Mouse (Mus musculus): ENCODE data around the gene Tenm4.

Gene Tenm4

DNA sequence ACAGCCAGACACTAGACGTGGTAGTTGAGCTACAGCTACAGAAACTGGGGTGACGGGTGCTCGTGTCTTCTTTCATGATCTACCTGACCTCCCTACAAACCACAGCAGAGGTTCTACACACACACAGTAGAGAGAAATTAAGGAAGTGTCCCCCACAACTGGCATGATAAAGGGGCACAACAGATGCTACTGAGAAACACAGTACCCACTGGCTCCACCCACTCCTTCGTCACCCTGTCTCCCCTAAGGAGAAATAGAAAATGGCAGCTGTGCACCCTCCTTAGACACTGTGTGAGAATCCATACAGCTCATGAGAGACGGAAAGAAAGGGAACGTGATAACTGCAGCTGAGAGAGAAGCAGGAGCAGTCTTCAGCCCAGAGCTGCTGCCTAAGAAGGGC lies 708.5 kb downstream of the Tenm4 start:
- no peak for DNase-seq

DNA sequence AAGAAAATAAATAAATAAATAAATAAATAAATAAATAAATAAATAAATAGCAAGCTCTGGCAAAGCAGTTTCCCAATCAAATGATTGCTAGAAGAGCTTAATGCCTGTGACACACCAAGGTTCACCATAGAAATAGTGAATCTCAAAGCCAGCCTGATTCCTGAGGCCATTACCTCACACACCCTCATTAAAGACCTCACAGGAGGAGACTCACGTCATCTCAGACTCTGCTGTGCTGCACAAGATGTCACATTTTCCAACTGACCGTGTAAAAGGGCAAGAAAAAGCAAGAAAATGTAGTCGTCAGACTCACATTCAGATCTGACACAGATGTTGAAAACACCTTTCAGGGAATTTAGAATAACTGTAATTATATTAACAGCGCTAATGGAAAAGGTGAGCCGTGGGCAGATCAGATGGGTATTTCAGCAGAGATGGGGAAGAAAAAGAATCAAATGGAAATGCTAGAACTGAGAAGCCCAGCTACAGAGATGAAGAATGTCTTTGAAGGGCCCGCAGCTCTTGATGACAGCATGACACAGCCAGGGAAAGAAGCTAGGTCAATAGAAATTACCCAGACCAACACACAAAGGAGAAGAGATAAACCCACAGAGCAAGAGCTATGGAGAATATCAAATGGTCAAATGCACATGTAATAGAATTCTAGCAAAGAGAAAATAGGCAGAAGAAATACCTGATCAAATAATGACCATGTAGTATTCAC lies 709.3 kb downstream of the Tenm4 start:
- no peak for DNase-seq

DNA sequence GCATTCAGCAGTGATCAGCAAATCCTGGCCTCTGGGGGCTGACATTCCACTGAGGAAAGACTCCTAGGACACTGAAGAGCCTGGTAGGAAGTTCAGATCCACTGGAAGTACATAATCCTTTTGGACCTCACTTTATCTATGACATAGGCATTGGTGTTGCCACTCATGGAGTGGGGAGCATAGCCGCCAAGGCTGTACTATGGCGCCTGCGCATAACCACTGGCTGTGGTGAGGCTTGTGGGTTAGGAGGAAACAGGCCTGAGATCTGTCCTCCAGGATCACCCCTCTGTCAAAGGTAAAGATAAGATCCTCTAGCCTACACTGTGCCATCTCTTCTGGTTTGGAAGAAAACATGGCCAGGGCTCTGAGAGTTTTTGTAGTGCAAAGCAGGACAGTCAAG lies 712.3 kb downstream of the Tenm4 start:
- DNase-seq: no peak

DNA sequence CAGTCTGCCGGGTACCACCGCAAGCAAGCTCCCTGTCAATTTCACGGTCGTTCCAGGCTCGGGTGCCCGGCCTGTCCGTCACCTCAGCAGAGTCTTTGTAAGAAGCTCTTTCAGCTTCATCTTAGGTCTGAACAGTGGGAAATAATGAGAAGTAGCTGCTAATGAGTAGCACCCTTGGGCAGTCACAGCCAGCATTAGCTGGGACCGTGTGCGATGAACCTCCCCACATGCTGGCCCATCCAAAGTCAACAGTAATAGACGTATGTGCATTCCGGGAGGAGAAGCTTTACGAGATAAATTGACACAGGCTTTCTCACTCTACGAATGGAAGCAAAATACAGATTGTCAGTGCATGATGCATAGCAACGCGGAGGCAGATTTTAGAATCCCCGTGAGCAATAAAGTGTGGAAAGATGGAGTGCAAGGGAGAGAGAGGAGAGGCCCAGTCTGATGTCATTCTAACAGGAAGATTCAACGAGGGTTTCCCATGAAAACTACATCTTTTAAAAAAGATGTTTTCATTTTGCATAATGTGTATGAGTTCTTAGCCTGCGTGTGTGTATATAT lies 716.1 kb downstream of the Tenm4 start:
- no peak for DNase-seq

DNA sequence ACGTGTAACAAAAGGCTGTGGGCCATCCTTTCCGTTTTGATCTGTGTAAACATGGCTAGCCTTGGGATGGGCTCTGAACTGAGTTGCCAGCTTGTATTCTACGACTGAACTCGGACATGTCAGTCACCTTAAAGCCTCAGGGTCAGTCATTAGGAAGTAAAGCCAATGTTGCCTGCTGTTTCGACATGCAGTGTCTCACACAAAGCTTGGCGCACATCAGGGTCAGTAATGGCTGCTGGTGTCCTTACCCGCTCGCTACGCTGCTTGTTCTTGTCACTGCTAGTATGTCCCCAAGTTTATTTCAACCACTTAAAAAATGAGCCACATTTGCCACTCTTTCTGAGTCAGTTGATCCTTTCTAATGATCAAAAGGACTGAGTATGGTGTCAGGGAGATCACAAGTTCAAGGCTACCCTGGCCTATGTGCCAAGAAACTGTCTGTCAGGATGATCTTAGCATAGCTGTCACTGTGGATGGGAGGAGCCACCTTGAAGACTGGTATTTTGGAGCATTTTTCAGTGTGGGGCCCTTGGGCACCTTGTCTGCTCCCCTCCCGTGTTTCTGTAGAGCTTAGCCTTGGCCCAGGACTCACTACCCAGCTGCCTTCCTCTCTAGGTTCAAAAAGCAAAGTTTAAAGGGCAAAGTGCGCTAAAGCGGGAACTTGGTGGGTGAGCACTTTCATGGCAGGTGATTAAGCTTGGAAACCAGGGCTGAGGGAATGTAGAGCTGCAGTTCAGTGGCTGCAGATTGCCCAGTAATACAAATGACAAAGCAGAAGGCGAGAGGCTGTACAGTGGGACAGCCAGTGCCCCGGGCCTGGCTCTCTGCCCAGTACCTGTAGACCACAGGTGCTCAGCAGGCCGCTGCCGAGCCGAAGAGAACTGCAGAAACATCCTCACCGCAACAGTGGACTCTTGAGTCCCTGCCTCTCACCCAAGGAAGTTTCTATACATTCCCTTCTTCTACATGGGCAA lies 718.3 kb downstream of the Tenm4 start:
- no peak for DNase-seq

DNA sequence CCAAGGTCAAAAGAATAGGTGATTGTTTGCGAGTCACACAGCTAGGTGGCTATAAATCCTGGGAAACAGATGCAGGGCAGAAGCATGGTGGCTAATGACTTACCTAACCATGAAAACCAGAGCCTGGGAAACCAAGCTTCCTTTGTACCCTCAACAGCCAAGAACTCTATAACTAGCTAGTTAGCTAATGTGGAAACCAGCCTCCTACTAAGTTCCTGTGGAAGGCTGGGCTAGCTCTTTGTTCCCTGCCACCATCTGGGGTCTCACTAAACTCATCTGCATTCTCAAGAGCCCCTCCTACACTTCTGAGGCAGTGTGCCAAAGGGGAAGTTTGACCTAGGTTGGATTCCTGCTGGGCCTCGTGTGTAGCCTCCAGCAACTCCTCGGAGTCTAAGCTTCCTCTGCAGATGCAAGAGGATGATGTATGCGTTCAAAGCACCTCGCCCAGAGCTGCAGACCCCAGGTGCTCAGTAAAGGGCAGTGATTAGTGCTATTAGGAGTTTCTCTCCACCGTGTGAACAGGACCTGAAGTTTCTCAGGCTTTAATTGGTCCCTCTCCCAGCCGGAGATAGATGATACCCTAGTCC lies 719.1 kb downstream of the Tenm4 start:
- no peak for DNase-seq

DNA sequence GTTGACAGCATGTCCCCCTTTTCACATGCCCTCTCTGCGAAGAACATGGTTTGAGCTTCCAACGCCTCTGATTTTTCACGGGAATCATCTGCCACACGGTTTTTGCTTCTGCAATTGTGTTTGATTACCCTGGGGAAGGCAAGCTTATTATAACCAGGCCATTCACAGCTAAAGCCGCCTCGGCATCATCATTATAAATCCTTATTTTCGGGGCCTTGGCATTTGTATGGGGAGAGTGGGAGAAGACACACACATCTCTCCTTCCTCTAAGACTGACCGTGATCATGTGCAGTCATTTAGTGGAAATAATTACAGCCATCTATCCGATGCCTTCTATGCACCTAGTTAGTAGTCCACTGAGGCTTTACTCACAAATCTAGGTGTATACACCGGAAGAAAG lies 719.9 kb downstream of the Tenm4 start:
- no peak for DNase-seq

DNA sequence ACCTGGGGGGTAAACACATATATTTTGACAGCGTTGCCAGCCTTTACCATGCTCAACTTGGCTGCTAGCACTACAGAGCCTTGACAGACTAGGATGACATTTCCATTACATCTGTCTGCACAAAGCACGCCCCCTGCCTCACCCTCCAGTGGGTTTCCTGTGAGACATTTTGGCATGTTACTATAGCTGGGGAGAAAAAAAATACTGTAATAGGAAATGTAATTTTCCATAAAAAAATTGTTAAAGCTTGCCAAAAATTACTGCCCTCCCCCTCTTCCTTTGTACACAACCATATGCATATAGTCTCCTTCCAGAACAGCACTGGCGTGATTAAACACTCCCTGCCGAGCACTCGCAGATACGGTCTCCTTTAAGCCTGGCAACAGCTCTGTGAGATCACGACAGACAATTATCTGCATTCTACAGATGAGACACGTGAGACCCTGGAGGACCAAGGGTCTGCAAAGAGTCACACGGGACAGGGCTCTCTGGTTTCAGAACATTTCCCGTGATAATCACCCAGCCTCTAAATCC lies 728.1 kb downstream of the Tenm4 start:
- no peak for DNase-seq

DNA sequence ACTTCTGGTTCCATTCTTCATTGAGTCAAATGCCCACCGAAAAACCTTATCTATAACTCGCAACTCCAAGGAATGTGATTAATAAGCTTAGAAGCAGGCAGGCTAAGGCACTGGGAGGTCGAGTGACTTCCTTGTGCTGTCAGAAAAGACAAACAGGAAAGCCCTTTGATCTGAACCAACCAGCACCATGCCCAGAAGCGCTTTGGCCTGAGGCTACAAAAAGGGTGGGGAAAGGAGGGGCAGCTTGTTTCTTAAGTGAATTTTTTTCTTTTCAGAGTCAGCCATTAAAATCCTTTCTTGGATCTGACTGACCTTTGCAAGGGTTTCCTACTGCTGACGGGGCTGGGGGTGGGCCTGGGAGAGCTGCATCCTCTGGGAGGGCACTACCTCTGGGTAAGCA lies 731.1 kb downstream of the Tenm4 start:
- DNase-seq: no peak

DNA sequence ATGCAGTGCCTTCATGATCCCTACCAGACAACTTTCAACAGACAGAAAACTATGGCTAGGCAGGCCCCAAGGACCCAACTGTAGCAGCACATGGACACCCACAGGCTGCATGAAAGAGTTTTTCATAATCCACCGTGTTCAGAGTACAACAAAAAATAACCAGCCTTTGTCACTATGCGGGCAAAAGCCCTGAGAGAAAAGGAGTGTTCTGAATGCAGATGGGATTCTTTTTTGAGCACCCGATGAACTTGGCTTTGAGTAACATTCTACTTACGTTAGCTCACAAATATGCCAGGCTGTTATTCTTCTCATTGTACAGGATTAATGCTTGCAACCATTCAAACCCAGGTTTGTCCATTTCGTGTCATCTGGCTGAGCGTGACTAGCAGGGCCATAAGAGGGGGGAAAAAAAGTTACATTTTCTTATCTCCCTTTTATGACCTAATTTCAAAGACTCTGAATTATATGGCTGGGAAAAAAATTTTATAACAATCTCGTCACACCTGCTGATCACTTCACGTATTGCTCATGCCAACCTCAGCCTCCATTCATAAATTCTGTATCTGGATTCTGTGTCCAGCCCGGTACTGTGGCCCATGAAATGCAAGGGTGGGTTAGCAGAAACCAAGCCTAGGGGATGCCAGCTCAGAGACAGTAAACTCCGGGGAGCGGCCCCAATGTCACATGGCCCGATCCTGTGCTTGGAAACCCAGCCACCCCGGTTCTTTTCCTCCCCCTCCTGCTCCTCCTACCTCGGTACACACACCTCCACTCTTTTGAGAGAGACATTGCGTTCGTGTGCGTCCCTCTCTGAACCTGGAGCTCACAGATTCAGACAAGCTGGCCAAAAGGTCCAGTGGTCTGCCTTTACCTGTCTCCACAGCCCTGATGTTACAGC lies 732.3 kb downstream of the Tenm4 start:
- DNase-seq: no peak

DNA sequence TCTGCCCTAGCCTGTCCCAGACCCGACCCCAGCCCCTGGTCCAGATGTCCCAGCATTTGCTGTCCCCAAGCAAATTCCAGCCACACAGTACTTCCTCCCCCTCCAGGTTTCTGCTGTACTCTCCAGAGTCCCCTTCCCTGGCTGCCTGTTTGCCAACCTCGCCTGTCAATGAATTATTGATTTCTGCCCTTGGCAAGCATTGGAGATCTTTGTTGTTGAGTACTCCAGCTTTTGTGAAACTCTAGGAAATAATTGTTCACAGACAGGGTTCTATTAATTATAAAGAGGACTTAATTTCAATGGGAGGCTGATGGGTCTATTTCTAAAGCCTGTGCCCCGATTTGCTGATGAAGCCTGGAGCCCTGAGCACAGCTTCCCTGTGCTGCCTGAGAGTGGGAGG lies 733.4 kb downstream of the Tenm4 start:
- DNase-seq: no peak

DNA sequence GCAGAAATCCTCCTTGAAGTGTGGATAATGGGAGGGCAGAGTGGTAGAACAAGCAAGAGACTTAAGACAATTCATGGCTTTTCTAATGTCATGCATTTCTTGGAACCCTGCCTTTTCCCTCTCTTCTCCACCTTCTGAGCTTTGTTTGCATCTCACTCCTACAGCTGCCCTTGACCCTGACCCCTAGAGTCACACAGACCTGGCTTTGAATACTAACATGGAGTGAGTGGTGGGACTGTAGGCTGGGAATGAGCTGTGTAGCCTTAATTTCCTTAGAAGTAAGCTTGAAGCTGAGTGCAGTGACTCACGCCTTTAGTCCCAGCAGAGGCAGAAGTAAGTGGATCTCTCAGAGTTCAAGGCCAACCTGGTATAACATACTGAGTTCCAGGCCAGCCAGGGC lies 733.9 kb downstream of the Tenm4 start:
- no peak for DNase-seq

DNA sequence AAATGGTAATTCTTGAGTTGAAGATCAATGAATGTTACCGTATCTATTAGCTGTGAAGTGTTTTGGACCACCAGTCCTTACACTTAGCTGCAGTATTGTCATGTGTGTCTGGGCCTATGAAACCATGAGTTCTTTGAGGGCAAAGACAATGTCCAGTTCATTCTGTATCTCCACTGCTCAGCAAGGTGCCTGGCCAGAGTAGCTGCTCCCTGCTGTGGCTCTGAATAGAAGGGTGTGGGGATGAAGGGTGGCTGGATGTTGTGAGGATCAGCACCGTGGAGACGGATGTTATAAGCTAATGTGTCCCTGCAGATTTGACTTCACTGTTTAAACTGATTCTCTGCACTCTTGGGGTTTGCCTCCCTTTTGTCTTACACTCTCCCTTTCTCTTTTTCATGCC lies 734.4 kb downstream of the Tenm4 start:
- DNase-seq: no peak

DNA sequence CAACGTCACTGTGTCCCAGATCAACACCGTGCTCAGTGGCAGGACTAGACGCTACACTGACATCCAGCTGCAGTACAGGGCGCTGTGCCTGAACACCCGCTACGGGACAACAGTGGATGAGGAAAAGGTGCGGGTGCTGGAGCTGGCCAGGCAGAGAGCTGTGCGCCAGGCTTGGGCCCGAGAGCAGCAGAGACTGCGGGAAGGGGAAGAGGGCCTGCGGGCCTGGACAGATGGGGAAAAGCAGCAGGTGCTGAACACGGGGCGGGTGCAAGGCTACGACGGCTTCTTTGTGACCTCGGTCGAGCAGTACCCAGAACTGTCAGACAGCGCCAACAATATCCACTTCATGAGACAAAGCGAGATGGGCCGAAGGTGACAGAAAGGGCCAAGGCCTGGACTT lies 735.2 kb downstream of the Tenm4 start:
- no peak for DNase-seq

DNA sequence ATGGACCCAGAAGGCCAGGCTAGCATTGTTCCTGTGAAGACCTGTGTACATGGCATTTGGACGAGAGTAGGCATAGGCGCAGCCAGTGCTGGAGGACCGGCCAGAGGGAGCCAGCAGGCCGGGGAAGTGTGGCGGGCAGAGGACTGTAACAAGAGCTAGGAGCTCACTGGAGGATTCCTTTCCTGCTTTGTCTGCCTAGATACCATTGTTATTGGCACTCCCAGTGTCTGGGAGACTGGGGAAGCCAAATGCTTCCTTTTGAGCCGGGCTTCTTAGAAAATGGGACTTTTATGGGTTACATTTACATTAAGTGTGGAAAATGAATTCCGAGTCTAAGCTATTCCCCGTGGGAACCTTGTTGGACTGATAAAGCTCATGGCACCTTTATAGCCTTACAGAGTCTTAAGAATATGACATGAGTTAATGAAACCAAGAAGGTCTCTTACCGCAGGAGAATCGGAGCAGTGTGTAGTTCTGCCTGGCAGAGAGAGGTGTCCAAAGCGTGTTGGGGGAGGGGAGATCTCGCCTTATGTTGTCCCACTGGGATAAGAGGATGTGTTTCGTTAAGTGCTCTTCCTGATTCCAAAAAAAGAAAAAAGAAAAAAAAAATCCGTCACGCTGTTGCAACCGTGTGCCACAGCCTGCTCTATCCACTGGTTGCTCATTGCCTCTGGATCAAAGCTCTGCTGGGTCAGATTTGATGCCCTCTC lies 737.1 kb downstream of the Tenm4 start:
- no peak for DNase-seq

DNA sequence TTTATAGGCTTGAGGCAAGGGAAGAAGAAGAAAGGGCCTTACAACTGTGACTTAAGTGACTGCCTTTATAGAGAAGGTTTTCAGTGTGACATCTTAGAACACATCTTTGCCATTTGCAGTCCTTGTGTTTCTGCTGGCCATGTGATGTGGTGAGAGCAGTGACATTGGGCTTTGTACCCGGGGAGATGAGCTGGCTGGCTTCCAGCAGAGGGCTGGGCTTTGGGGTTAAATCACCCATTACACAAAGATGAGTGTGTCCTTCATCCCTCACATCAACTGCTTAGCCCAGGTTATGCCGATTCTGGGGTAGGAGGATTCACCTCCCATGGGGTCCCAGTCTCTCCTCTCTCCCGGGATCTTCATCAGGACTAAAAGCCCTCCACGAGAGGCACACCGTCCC lies 738.8 kb downstream of the Tenm4 start:
- DNase-seq: peak; percentile 21

DNA sequence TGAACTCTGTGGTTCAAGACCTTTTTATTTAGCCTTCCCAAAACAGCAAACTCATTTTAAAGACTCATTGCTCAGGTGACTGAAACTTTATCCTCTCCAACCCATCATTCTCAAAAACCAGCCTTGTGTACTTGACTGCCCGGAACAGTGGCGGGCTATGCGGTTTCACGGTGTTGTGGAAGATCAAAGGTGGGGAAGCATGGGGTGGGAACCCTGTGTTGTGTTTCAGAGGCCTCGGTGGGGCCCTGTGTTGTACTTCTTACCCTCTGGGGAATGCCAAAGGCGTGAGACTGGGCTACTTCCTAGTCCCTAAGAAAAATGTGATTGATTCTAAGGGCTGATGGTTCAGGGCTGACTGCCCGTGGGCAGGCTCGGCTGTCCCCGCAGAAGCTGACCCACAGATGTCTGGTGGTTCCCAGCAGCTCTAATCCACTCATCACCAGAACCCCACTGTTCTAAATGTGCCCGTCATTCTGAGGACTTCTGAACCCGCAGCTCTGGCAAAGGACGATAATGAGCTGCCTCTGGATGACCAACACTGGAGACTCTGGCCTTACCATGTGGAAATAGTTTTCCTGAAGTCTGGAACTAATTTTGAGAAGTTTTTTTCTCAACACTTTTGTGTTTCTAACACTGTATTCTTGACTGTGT lies 739.4 kb downstream of the Tenm4 start:
- DNase-seq: no peak

DNA sequence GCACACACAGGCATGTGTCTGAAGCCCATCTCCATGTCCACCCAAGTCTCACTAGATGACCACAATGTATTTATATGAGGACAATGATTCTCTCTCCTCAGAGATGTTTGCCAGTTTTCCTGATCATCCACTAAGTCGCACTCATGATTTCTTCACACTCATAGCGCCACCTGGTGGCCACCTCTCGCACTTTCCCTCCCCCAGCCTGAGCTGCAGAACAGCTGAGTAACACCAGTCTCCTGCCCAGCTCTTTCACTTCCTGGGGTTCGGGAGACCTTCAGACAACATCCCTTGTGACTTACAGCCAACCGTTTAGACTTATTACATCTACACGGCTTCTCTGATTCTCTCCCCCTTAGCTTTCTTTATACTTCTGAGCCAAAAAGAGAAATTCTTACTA lies 743.0 kb downstream of the Tenm4 start:
- DNase-seq: peak; percentile 87

DNA sequence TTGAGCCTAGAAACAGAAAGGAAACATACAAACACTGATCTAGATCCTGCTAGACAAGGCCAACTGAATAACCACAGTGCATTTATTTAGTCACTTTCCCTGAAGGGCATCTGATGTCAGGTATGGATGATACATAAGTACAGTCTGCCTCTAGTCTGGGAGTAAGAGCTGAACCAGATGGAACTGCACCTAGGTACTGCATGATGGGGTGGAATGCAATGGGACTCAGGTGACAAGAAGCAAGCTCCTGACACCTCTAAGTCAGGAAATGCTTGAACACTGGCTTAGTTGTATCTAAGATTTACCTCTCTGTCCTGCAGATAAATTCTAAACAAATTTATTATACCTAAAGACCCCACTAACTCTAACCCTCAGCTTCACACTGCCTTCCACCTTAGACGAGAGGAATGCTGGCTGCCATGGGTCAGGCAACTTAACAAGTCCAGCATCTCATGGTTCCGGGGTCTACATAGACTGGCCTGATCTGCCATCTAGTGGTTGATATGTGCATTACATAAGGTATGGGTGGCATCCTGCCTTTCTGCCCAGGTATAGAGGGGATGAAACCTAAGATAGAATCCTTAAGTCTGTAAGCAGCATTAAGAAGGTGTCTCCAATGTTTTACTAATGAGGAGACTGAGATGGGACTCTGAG lies 744.5 kb downstream of the Tenm4 start:
- DNase-seq: peak; percentile 44

DNA sequence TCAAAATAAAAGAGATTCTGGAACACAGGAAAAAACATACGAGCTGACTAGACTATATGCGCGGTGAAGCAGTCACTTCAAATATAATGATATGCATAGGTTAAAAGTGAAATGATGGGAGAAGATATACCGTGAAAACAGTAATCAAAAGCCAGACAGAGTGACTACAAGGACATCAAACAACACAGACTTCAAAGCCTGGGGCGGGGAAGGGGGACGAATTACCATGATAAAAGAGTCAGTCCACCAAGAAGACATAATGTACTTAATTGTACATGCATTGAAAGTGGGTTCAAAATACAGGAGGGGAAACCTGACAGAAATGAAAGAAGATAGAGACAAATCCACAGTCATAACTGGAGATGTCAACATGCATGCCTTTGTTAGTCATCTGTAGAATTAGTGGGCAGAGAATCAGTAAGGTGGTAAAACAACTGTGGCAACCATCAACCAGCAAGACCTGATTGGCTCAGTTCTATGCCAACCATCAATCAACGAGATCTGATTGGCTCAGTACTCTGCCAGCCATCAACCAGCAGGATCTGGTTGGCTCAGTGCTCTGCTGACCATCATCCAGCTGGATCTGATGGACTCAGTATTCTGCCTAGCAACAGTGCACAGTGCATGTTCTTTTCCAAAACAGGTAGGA lies 749.5 kb downstream of the Tenm4 start:
- DNase-seq: no peak

Data from thymus, postnatal 4 days (tissue).